Comparison of ENCODE assay signal across 8 mouse cellular contexts in the genomic region with DNA sequence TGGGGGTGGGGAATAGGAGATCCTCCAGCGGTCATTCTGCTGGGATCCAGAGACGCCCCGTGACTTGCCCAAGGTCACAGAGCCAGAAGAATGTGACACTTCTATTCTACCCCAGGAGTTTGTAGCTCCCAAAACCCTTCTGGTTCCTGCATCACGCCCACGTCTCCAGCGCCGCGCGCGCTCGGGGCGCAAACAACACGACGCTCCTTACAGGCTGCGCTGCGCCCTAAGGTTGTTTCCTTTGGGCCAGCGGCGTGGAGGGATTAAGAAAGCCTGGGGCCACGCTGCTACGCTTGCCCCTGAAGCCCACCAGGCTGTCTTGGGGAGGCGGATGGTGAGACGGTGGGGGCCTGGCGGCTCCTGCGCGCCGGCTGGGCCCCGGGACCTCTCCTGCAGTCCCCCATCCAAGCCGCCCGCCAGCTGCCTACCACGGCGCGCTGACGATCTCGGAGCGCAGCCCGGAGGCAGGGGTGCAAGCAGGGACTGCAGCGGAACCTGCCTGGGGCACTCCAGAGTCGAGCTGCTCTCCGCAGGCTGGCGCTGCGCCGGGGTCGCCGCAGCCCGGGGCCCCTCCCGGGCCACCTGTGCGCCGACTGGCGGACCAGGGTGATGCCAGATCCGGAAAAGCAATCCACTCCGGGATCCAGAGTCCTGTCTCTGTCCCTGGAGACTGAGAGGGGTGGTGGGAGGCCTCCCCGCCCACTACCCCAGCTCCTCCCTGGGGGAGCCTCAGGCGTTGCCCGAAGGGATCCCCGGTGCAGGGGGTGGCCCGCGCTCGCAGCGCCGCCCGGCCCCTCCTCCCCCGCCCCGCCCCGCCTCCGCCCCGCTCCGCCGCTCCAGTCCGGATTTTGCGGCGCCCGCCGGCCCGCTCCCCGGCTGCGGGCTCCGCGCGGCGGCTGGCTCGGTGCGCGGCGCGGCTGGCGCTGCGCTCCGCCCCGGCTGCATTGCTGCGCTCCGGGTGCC. TPM values are rescaled to one million over a fixed set of nuclear protein-coding genes. Genes with fewer than 3 reads are reported as not detected.
DNase-seq lines count a peak whose midpoint lies in the region; ATAC-seq and TF ChIP-seq lines count a peak whose summit lies in the region.

A gene (plus strand): TSS at position 881 of the 963 bp plus-strand sequence.

- peaks cover 11% of the 10 kb centered on the region for H3K4me1 ChIP-seq in embryonic facial prominence, embryonic 11.5 days (ENCODE audit: control insufficient read depth, insufficient read depth, low read length)
- H3K4me1 ChIP-seq in heart, embryonic 11.5 days (ENCODE audit: control insufficient read depth, insufficient read depth, low read length), result peaks cover 4% of the 10 kb centered on the region
- peaks cover 4% of the 10 kb centered on the region; the same call in 1 of the 2 replicates for H3K4me1 ChIP-seq in liver, postnatal 0 days (ENCODE audit: insufficient read depth)

- no peaks in the 10 kb centered on the region for H3K9me3 ChIP-seq in embryonic facial prominence, embryonic 11.5 days (replicated peaks; ENCODE audit: control insufficient read depth, low read length)
- H3K9me3 ChIP-seq in heart, embryonic 11.5 days (replicated peaks; ENCODE audit: control insufficient read depth, low read length), result no peaks in the 10 kb centered on the region
- H3K9me3 ChIP-seq in liver, postnatal 0 days (ENCODE audit: low read length), result no peaks in the 10 kb centered on the region

- peaks cover 63% of the 10 kb centered on the region for H3K27me3 ChIP-seq in embryonic facial prominence, embryonic 11.5 days (ENCODE audit: control insufficient read depth, insufficient read depth, low read length)
- H3K27me3 ChIP-seq in heart, embryonic 11.5 days (ENCODE audit: control insufficient read depth, insufficient read depth, low read length), result peaks cover 98% of the 10 kb centered on the region
- H3K27me3 ChIP-seq in liver, postnatal 0 days (ENCODE audit: insufficient read depth, low read length), result peaks cover 64% of the 10 kb centered on the region

- under 1% methylated on average over 64 of the region's 91 CpGs for WGBS in embryonic facial prominence, embryonic 11.5 days
- WGBS in heart, embryonic 11.5 days (ENCODE audit: insufficient replicate concordance), result under 1% methylated on average over 88 of the region's 91 CpGs
- WGBS in liver, postnatal 0 days (ENCODE audit: insufficient replicate concordance), result 3% methylated on average over 61 of the region's 91 CpGs

- no peak for TF ChIP-seq CTCF in liver, postnatal 0 days (IDR thresholded peaks at IDR 0.05; ENCODE audit: low read depth)

- TF ChIP-seq EP300 in liver, postnatal 0 days (IDR thresholded peaks at IDR 0.05; ENCODE audit: low read depth), result no peak

- H3K4me3 ChIP-seq in embryonic facial prominence, embryonic 11.5 days (ENCODE audit: low read depth, low read length), result peak within 1 kb of the TSS; percentile 60
- peak within 1 kb of the TSS; percentile 60 for H3K4me3 ChIP-seq in heart, embryonic 11.5 days (ENCODE audit: low read depth, low read length)
- peak within 1 kb of the TSS; percentile 53 for H3K4me3 ChIP-seq in liver, postnatal 0 days (ENCODE audit: low read depth, low read length)

- DNase-seq in ES-CJ7 (ENCODE audit: low read depth, low spot score) (peak; percentile 79), adipocyte (ENCODE audit: low spot score) (no peak)
- DNase-seq in adrenal gland, postnatal 25 days, result peak; percentile 59
- DNase-seq in embryonic facial prominence, embryonic 11.5 days (ENCODE audit: low spot score), result peak; percentile 71
- peak; percentile 66 to 67 for DNase-seq in kidney, postnatal 4 days
- DNase-seq in liver, postnatal 0 days, result peak; percentile 28
- peak; percentile 86 to 89 for DNase-seq in right cerebral cortex, postnatal 10 days (ENCODE audit: low spot score in 2 of 2)

- H3K4me2 ChIP-seq in embryonic facial prominence, embryonic 11.5 days (ENCODE audit: low read depth, low read length), result peak within 1 kb of the TSS; percentile 99
- peak within 1 kb of the TSS; percentile 85 for H3K4me2 ChIP-seq in heart, embryonic 11.5 days
- peak within 1 kb of the TSS; percentile 73 for H3K4me2 ChIP-seq in liver, postnatal 0 days (ENCODE audit: low read depth, low read length)

- H3K9ac ChIP-seq in embryonic facial prominence, embryonic 11.5 days (replicated peaks; ENCODE audit: low read length), result peak within 1 kb of the TSS; percentile 39
- peak within 1 kb of the TSS; percentile 52; the same call in 1 of the 2 replicates for H3K9ac ChIP-seq in heart, embryonic 11.5 days (ENCODE audit: low read depth, low read length)
- 0 out of 2 replicates have a peak within 1 kb of the TSS, but pooled peaks have one; percentile 34 for H3K9ac ChIP-seq in liver, postnatal 0 days (replicated peaks)

- ATAC-seq in embryonic facial prominence, embryonic 11.5 days (replicated peaks; ENCODE audit: insufficient number of reproducible peaks, low FRiP score, low TSS enrichment, low read depth), result peak; percentile 32; the same call in 1 of the 2 replicates
- ATAC-seq in heart, embryonic 11.5 days (replicated peaks; ENCODE audit: insufficient number of reproducible peaks, low FRiP score, low TSS enrichment), result peak; percentile 43; the same call in 1 of the 2 replicates
- peak; percentile 47; the same call in 1 of the 2 replicates for ATAC-seq in liver, postnatal 0 days

- no peaks in the 10 kb centered on the region for H3K36me3 ChIP-seq in embryonic facial prominence, embryonic 11.5 days (replicated peaks; ENCODE audit: control insufficient read depth, insufficient read depth, low read depth, low read length)
- no peaks in the 10 kb centered on the region for H3K36me3 ChIP-seq in heart, embryonic 11.5 days (ENCODE audit: control insufficient read depth, insufficient read depth, low read length)
- H3K36me3 ChIP-seq in liver, postnatal 0 days (replicated peaks; ENCODE audit: insufficient read depth, low read length), result no peaks in the 10 kb centered on the region

- H3K27ac ChIP-seq in embryonic facial prominence, embryonic 11.5 days (replicated peaks; ENCODE audit: low read depth, low read length), result no peak within 1 kb of the TSS
- no peak within 1 kb of the TSS for H3K27ac ChIP-seq in heart, embryonic 11.5 days (ENCODE audit: low read depth, low read length)
- no peak within 1 kb of the TSS for H3K27ac ChIP-seq in liver, postnatal 0 days (ENCODE audit: low read depth)

RNA-seq across cellular contexts. Expression of the gene that starts here (rescaled TPM):
- total RNA-seq in adrenal gland, postnatal 25 days (2021), result 6.6 and 9.0 TPM in 2 replicates
- polyA plus RNA-seq in embryonic facial prominence, embryonic 11.5 days (2014; fragmentation: Nextera tagmentation; extraction: Ambion mirVana), result 1.0 and 1.5 TPM in 2 replicates
- polyA plus RNA-seq in heart, embryonic 11.5 days (2014; fragmentation: Nextera tagmentation; extraction: Ambion mirVana), result 2.5 and 2.6 TPM in 2 replicates
- polyA plus RNA-seq in liver, postnatal 0 days (2015; fragmentation: Nextera tagmentation; extraction: Ambion mirVana), result 0.55 and 0.56 TPM in 2 replicates

Comparison
In these comparisons a context has a peak if more than half of its experiments do, and no peak if none do; other contexts are left out.
1. Peak in DNase-seq, ATAC-seq, H3K4me3 ChIP-seq, H3K9ac ChIP-seq and H3K4me2 ChIP-seq in liver, postnatal 0 days; RNA of the gene not detected or under 1 TPM.